Mouse (Mus musculus): Measurements from ENCODE around the gene Sbf1. TPM values are rescaled to one million over a fixed set of nuclear protein-coding genes. Genes with fewer than 3 reads are reported as not detected.

Gene Sbf1
- total and polyA plus RNA-seq, 2 experiments, result 22.3 to 99.0 TPM

DNA sequence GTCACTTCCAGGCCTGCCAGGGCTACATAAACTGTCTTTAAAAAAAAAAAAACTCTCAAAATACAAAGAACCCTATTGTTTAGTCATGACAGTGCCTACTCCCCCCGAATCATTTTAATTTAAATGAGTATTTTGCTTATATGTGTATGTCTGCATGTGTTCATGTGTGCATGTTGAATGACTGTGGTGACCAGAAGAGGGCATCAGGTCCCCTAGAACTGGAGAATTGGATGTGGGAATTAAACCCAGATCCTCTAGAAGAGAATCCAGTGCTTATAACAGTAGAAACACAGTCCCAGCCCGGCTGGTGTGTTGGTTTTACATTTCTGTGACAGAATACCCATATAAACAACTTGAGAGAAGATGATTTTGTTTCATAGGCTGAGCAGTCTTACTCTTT is 74.1 kb downstream of the Sbf1 start:
- H3K27ac ChIP-seq (replicated peaks; ENCODE audit: insufficient read depth, low read depth, low read length), result no peak overlapping the region

GRCm38 (mm10) chr15:89239751-89240392 is 75.2 kb downstream of the Sbf1 start:
- DNase-seq (ENCODE audit: extremely low read depth, low read depth, low spot score), result no peak
- WGBS, result 71% methylated on average over 3 of the region's 3 CpGs
- TF ChIP-seq POLR2A (IDR thresholded peaks at IDR 0.05; ENCODE audit: extremely low read depth, insufficient read depth, low read length) (no peak), CTCF (IDR thresholded peaks at IDR 0.05; ENCODE audit: low read depth, low read length) (no peak)
- Histone ChIP-seq H3K4me3 (ENCODE audit: insufficient read depth, low read depth, low read length) (no peak overlapping the region), H3K4me1 (ENCODE audit: control insufficient read depth, insufficient read depth, low read length) (peaks cover 2% of the 10 kb centered on the region; the same call in 1 of the 2 replicates), H3K9ac (ENCODE audit: low read depth, low read length) (no peak overlapping the region), H3K79me2 (ENCODE audit: control insufficient read depth, insufficient read depth, low read length) (0 out of 2 replicates have a peak, but pooled peaks cover 2% of the 10 kb centered on the region), H3K36me3 (ENCODE audit: control insufficient read depth, insufficient read depth, low read length) (peaks cover 17% of the 10 kb centered on the region), H3K27me3 (ENCODE audit: control insufficient read depth, insufficient read depth, low read length) (no peaks in the 10 kb centered on the region), H3K27ac (replicated peaks; ENCODE audit: insufficient read depth, low read depth, low read length) (no peak overlapping the region)

More for the DNA sequence above, 74.1 kb downstream of the Sbf1 start:
- DNase-seq (ENCODE audit: extremely low read depth, low read depth, low spot score), result no peak
- no peak overlapping the region for H3K9ac ChIP-seq (ENCODE audit: low read depth, low read length)
- peaks cover 2% of the 10 kb centered on the region; the same call in 1 of the 2 replicates for H3K4me1 ChIP-seq (ENCODE audit: control insufficient read depth, insufficient read depth, low read length)
- peaks cover 19% of the 10 kb centered on the region for H3K36me3 ChIP-seq (ENCODE audit: control insufficient read depth, insufficient read depth, low read length)
- no peak overlapping the region for H3K4me3 ChIP-seq (ENCODE audit: insufficient read depth, low read depth, low read length)
- no peak for TF ChIP-seq POLR2A (IDR thresholded peaks at IDR 0.05; ENCODE audit: extremely low read depth, insufficient read depth, low read length)
- WGBS, result 86% methylated on average over 2 of the region's 2 CpGs
- H3K79me2 ChIP-seq (ENCODE audit: control insufficient read depth, insufficient read depth, low read length), result 0 out of 2 replicates have a peak, but pooled peaks cover 2% of the 10 kb centered on the region
- H3K27me3 ChIP-seq (ENCODE audit: control insufficient read depth, insufficient read depth, low read length), result no peaks in the 10 kb centered on the region

Other genes starting within 250 kb of the Sbf1 start
- 64.0 and 64.4 TPM in 2 replicates for gene Trabd, start 240.2 kb downstream of the Sbf1 start, total RNA-seq (2014; rRNA removed)
- 65.5 and 81.6 TPM in 2 replicates for gene Trabd, start 240.2 kb downstream of the Sbf1 start, polyA plus RNA-seq (2012; rRNA removed)
- gene Selenoo, start 226.2 kb downstream of the Sbf1 start, total RNA-seq (2014; rRNA removed), result 91.0 and 101 TPM in 2 replicates
- 105 and 122 TPM in 2 replicates for gene Selenoo, start 226.2 kb downstream of the Sbf1 start, polyA plus RNA-seq (2012; rRNA removed)
- 6.5 and 7.5 TPM in 2 replicates for gene Tubgcp6, start 192.2 kb downstream of the Sbf1 start, total RNA-seq (2014; rRNA removed)
- gene Tubgcp6, start 192.2 kb downstream of the Sbf1 start, polyA plus RNA-seq (2012; rRNA removed), result 9.1 and 13.2 TPM in 2 replicates
- 10.0 and 10.5 TPM in 2 replicates for gene Hdac10, start 186.6 kb downstream of the Sbf1 start, total RNA-seq (2014; rRNA removed)
- gene Hdac10, start 186.6 kb downstream of the Sbf1 start, polyA plus RNA-seq (2012; rRNA removed), result 16.8 and 22.0 TPM in 2 replicates
- 2.4 and 3.3 TPM in 2 replicates for gene Mapk12, start 174.6 kb downstream of the Sbf1 start, total RNA-seq (2014; rRNA removed)
- 1.6 and 2.1 TPM in 2 replicates for gene Mapk12, start 174.6 kb downstream of the Sbf1 start, polyA plus RNA-seq (2012; rRNA removed)
- 0.74 and 1.1 TPM in 2 replicates for gene Mapk11, start 165.7 kb downstream of the Sbf1 start, total RNA-seq (2014; rRNA removed)
- 1.1 and 1.3 TPM in 2 replicates for gene Mapk11, start 165.7 kb downstream of the Sbf1 start, polyA plus RNA-seq (2012; rRNA removed)
- 80.0 and 111 TPM in 2 replicates for gene Plxnb2, start 134.5 kb downstream of the Sbf1 start, total RNA-seq (2014; rRNA removed)
- 189 and 199 TPM in 2 replicates for gene Plxnb2, start 134.5 kb downstream of the Sbf1 start, polyA plus RNA-seq (2012; rRNA removed)
- 2.8 and 3.4 TPM in 2 replicates for gene Dennd6b, start 118.8 kb downstream of the Sbf1 start, total RNA-seq (2014; rRNA removed)
- gene Dennd6b, start 118.8 kb downstream of the Sbf1 start, polyA plus RNA-seq (2012; rRNA removed), result 8.4 and 10.0 TPM in 2 replicates
- gene Ppp6r2, start 103.8 kb downstream of the Sbf1 start, total RNA-seq (2014; rRNA removed), result 43.9 and 57.5 TPM in 2 replicates
- 115 and 143 TPM in 2 replicates for gene Ppp6r2, start 103.8 kb downstream of the Sbf1 start, polyA plus RNA-seq (2012; rRNA removed)
- not detected in 2 replicates for gene Adm2, start 7.4 kb upstream of the Sbf1 start, total RNA-seq (2014; rRNA removed)
- gene Adm2, start 7.4 kb upstream of the Sbf1 start, polyA plus RNA-seq (2012; rRNA removed), result not detected in 2 replicates
- gene Miox, start 19.1 kb upstream of the Sbf1 start, total RNA-seq (2014; rRNA removed), result 0.28 and 0.54 TPM in 2 replicates
- gene Miox, start 19.1 kb upstream of the Sbf1 start, polyA plus RNA-seq (2012; rRNA removed), result 0.31 and 0.32 TPM in 2 replicates
- gene Lmf2, start 40.3 kb upstream of the Sbf1 start, total RNA-seq (2014; rRNA removed), result 4.3 and 8.0 TPM in 2 replicates
- 20.8 and 21.3 TPM in 2 replicates for gene Lmf2, start 40.3 kb upstream of the Sbf1 start, polyA plus RNA-seq (2012; rRNA removed)
- gene Ncaph2, start 40.4 kb upstream of the Sbf1 start, total RNA-seq (2014; rRNA removed), result 26.9 and 31.7 TPM in 2 replicates
- gene Ncaph2, start 40.4 kb upstream of the Sbf1 start, polyA plus RNA-seq (2012; rRNA removed), result 52.1 and 63.9 TPM in 2 replicates
- 105 and 131 TPM in 2 replicates for gene Sco2, start 58.5 kb upstream of the Sbf1 start, total RNA-seq (2014; rRNA removed)
- gene Sco2, start 58.5 kb upstream of the Sbf1 start, polyA plus RNA-seq (2012; rRNA removed), result 353 and 400 TPM in 2 replicates
- 48.7 and 62.5 TPM in 2 replicates for gene Tymp, start 61.7 kb upstream of the Sbf1 start, total RNA-seq (2014; rRNA removed)
- gene Tymp, start 61.7 kb upstream of the Sbf1 start, polyA plus RNA-seq (2012; rRNA removed), result 126 and 160 TPM in 2 replicates
- gene Odf3b, start 64.0 kb upstream of the Sbf1 start, total RNA-seq (2014; rRNA removed), result 2.0 and 3.8 TPM in 2 replicates
- 29.8 and 41.7 TPM in 2 replicates for gene Odf3b, start 64.0 kb upstream of the Sbf1 start, polyA plus RNA-seq (2012; rRNA removed)
- gene Klhdc7b, start 69.6 kb upstream of the Sbf1 start, total RNA-seq (2014; rRNA removed), result 0.07 and 0.28 TPM in 2 replicates
- 0.30 and 0.34 TPM in 2 replicates for gene Klhdc7b, start 69.6 kb upstream of the Sbf1 start, polyA plus RNA-seq (2012; rRNA removed)
- gene Syce3, start 95.2 kb upstream of the Sbf1 start, total RNA-seq (2014; rRNA removed), result not detected in 2 replicates
- not detected in 2 replicates for gene Syce3, start 95.2 kb upstream of the Sbf1 start, polyA plus RNA-seq (2012; rRNA removed)
- 1.5 and 1.9 TPM in 2 replicates for gene Cpt1b, start 110.6 kb upstream of the Sbf1 start, total RNA-seq (2014; rRNA removed)
- 0.82 and 1.3 TPM in 2 replicates for gene Cpt1b, start 110.6 kb upstream of the Sbf1 start, polyA plus RNA-seq (2012; rRNA removed)
- 1.1 and 1.6 TPM in 2 replicates for gene C730034F03Rik, start 114.3 kb upstream of the Sbf1 start, total RNA-seq (2014; rRNA removed)
- gene C730034F03Rik, start 114.3 kb upstream of the Sbf1 start, polyA plus RNA-seq (2012; rRNA removed), result 0.50 and 0.83 TPM in 2 replicates
- gene Gm44502, start 114.4 kb upstream of the Sbf1 start, total RNA-seq (2014; rRNA removed), result not detected in 2 replicates
- gene Gm44502, start 114.4 kb upstream of the Sbf1 start, polyA plus RNA-seq (2012; rRNA removed), result 0.30 and 1.5 TPM in 2 replicates
- 25.4 and 25.9 TPM in 2 replicates for gene Chkb, start 114.6 kb upstream of the Sbf1 start, total RNA-seq (2014; rRNA removed)
- gene Chkb, start 114.6 kb upstream of the Sbf1 start, polyA plus RNA-seq (2012; rRNA removed), result 42.0 and 47.2 TPM in 2 replicates
- gene Mapk8ip2, start 138.6 kb upstream of the Sbf1 start, total RNA-seq (2014; rRNA removed), result not detected in 2 replicates
- gene Mapk8ip2, start 138.6 kb upstream of the Sbf1 start, polyA plus RNA-seq (2012; rRNA removed), result 0.01 TPM in 1 of 2 replicates, not detected in the other
- 4.2 and 6.7 TPM in 2 replicates for gene Arsa, start 162.1 kb upstream of the Sbf1 start, total RNA-seq (2014; rRNA removed)
- 18.2 and 29.1 TPM in 2 replicates for gene Arsa, start 162.1 kb upstream of the Sbf1 start, polyA plus RNA-seq (2012; rRNA removed)
- 1.5 and 3.2 TPM in 2 replicates for gene Shank3, start 184.3 kb upstream of the Sbf1 start, total RNA-seq (2014; rRNA removed)
- gene Shank3, start 184.3 kb upstream of the Sbf1 start, polyA plus RNA-seq (2012; rRNA removed), result 2.7 and 3.9 TPM in 2 replicates